Mouse (Mus musculus) C2C12 (cell line): ENCODE measurements around the gene Rasa4.

Experiments used
- CEBPB ChIP-seq: IDR thresholded peaks from one replicate; pipeline ENCODE4 v1.6.1; 2011; ENCODE audit warnings: low read depth, mild to moderate bottlenecking, control low read depth, moderate library complexity
- CTCF ChIP-seq: IDR thresholded peaks from one replicate; pipeline ENCODE4 v1.5.1; 2011; ENCODE audit not compliant: control insufficient read depth, insufficient read depth, insufficient read length
- FOSL1 ChIP-seq: IDR thresholded peaks from one replicate; pipeline ENCODE4 v1.8.0; 2011; ENCODE audit warnings: mild to moderate bottlenecking, low read length; ENCODE audit not compliant: poor library complexity, insufficient read depth, severe bottlenecking
- MAX ChIP-seq: IDR thresholded peaks from one replicate; pipeline ENCODE4 v1.6.1; 2011; ENCODE audit warnings: mild to moderate bottlenecking, control low read depth
- MYOD1 ChIP-seq: IDR thresholded peaks from one replicate; pipeline ENCODE4 v1.6.1; 2011; ENCODE audit warnings: low read depth; ENCODE audit not compliant: control insufficient read depth, insufficient read length
- MYOG ChIP-seq: IDR thresholded peaks from one replicate; pipeline ENCODE4 v1.6.1; 2011; ENCODE audit not compliant: control insufficient read depth, insufficient read length; ENCODE audit errors: extremely low read depth
- USF1 ChIP-seq: IDR thresholded peaks from one replicate; pipeline ENCODE4 v1.6.1; 2011; ENCODE audit warnings: low read depth, mild to moderate bottlenecking, control low read depth, moderate library complexity

- TF ChIP-seq CEBPB (no peak), CTCF (no peak), MAX (no peak), USF1 (no peak), MYOD1 (no peak), FOSL1 (no peak), MYOG (no peak)
Observed at GRCm38 (mm10) chr5:136143161-136143755, 59.5 kb downstream of the Rasa4 start.
